Mouse (Mus musculus) testis, adult 2 months (tissue): Measurements from ENCODE around the gene Plekhd1.

ENCODE experiments used
- CTCF ChIP-seq: fragments of 200-500 bp; IDR thresholded peaks from 2 replicates; pipeline ENCODE4 v1.5.1; 2012; ENCODE audit warnings: low read depth, mild to moderate bottlenecking, inconsistent platforms, low read length, moderate library complexity; ENCODE audit not compliant: control insufficient read depth, insufficient read depth, insufficient replicate concordance
- POLR2A ChIP-seq: fragments of 200-500 bp; IDR thresholded peaks from 2 replicates; pipeline ENCODE4 v1.6.1; 2012; ENCODE audit warnings: low read depth, mild to moderate bottlenecking, inconsistent platforms, low read length, moderate library complexity; ENCODE audit not compliant: control insufficient read depth

DNA sequence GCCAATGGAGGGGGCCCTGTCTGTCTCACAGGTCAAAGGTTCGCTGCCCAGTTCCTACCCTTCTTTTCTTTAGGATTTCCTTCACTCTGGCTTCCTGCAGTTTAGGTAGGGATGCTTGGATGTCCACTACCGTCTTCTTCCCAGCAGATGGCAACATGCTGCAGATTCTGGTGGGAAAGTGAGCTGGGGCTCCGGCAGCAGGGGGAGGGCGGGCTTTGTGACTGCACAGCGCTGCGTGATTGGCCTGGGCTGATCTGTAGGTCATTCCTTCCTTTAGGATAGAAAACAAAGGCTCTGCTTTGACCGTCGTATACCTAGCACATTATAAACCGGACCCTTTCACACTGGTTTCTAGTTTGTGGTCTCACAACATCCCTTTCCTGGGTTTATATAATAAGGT lies 38.2 kb downstream of the Plekhd1 start:
- no peak for TF ChIP-seq POLR2A
- TF ChIP-seq CTCF, result peak; percentile 34; the same call in 1 of the 2 replicates
